Mouse (Mus musculus): ENCODE measurements around the gene Psmb2.
A peak's percentile ranks its signal among the peaks of the same experiment; 100 is the strongest.

Gene Psmb2

DNA sequence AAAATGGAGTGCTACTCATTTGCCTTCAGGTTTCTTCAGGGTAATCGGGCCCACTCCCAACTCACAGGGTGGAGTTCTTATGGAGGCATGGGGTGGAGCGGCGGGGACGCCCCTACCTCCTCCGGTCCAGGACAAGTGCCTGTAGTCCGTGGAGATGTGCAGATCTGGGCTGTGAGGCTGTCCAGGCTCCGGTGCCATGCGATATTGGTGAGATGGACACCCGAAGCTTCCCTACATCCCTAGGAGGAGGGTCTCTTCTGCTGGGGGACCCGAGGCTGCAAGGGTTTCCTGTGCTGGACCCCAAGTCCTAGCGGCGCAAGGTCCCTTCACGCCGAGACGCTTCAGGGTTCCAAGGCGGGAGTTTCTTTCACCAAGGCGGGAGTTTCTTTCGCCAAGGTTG is 54.7 kb downstream of the Psmb2 start:
- DNase-seq (ENCODE audit: low read depth, low spot score) = no peak

DNA sequence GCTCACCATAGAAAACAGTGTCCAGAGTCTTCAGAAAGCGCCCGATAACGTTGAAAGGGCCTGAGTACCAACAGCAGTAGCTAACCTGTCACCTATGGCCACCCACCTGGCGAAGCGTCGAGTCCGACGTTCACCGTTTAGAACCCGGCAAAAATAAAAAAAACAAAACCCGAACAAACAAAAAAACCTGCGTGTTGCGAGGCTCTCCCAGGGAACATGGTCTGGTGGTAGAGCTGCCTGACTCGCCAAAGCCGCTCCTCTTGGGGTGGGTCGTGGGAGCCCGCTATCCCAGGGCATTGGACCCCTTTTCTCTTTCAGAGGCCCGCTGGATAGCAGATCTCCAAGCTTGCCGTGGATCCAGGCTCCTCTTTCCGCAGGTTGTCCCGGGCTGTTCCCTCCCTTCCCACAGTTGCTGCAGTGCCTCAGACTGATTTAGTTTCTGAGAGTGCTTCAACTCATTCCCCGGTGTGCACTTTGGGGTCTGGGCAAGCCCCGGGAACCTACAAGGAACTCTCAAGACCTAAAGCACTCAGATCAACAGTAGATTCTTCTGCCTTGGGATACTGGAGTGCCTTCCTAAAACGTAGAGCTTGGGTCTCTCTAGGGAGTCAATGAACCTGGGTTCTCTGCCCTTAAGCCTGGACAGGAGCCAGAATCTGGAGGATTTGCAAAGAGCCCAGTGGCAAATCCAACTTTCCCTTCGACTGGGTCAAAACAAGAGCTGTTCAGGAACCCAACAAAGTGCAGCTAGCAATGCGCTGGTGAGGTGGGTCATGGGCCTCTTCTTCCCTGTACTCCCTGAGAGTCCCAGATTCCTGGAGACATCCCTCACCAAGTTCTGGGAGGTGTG is 55.3 kb downstream of the Psmb2 start:
- no peak for DNase-seq (ENCODE audit: low read depth, low spot score)

DNA sequence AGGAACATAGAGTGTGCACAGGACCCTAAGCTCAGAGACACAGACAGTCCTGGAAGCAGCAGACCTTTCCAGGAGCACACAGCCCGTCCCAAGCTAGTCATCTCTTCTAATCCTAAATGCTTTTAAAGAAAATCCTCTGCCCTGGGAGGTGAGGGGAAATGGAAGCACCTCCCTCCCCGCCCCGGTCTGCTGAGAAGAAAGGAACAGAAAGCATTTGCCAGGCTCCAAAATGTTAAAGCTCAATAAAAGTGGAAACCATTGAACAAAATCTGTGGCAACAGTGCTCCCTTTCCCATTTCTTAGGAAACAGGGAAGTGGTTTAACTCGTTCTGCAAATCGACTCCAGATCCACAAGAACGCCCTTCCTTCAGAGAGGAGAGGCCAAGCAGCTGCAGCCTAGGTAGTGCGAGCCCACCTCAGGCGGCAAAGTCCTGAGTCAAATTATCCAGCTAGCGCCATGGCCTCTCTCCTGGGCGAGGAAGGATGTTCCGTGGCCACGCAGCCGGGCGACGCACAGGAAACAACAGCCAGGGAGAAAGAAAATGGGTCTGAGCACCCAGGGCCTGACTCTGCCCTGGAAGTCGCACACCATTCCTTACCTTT is 56.7 kb downstream of the Psmb2 start:
- DNase-seq (ENCODE audit: low read depth, low spot score) = no peak

DNA sequence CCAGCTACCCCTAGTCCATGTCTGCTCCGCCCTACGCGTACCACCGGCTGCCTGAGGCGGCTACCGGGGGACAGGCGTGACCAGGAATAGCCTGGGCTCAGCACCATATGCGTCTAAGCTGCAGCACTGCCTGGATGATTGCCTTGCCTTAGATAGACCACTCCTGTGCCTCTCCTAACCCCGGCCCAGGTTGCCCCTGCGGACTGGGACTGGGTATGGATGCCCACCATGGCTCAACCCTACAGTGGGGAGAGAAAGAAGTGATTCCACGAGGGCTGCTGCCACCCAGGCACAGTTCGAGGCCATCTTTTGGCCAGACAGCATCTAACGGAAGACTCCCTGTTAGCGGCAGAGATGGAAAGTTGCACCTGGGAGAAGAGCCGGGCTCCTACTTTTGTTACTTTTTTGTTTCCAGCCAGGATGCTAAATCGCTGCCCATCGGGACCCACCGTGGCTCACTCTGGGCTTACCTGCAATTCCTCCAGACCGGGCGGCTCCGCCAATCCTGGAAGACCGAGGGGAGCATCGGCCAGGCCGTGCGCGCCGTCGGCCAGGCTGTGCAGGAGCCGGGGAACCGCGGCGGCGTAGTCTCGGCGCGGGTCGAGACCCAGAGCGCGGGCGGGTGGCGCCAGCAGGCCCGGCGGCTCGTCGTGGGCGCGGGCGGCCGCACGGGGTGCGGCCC is 57.4 kb downstream of the Psmb2 start:
- no peak for DNase-seq (ENCODE audit: low read depth, low spot score)

DNA sequence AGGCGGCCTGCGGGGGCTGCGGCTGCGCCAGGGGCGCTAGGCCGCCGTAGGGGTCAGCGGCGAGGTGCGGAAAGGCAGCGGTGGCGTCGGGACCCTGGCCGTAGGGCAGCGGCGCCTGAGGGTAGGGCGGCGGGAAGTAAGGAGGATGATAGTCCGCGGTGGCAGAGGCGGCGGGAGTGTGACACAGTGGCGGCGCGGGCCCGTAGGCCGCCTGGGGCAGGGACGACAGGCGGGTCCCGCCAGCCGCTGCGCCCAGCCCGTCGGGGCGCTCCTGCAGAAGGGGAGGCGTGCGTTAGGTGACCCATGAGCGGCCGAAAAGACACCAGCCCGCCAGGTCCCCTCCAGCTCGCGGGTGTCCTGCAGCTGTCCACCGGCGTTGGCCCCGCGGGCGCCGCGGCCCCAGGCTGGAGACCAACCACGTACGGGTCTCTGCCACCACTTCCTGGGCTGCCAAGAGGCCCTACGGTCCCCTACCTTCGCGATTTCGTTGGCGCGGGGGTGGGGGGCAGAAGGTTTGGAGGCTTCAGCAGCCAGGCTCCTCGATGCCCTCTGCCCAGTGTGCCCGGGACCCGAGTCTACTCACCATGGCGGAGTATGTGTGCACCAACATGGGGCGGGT is 58.1 kb downstream of the Psmb2 start:
- DNase-seq (ENCODE audit: low read depth, low spot score) = no peak

DNA sequence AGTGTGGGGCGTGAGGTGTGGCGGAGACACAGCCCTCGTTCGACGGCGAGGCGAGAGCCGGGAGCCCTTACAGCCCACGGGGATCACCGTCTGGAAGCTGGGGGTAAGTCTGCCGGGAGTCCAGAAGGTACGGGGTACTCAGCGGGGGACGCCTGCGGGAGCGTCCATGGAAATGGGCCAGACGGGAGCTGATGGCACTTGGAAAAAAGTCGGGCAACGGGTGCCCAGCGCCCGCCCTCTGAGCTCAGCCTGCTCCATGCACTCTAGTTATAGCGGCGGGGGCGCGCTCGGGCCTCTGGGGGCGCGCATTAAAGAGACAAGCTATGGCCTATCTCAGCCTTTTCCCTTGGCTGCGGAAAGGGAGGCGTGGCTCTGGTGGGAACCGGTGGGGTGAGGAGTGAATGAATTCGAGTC is 58.6 kb downstream of the Psmb2 start, which contains the start of gene Tfap2e:
Gene Tfap2e (minus strand): TSS at position 240 of the 414 bp plus-strand sequence.
- DNase-seq (ENCODE audit: low read depth, low spot score) = no peak

DNA sequence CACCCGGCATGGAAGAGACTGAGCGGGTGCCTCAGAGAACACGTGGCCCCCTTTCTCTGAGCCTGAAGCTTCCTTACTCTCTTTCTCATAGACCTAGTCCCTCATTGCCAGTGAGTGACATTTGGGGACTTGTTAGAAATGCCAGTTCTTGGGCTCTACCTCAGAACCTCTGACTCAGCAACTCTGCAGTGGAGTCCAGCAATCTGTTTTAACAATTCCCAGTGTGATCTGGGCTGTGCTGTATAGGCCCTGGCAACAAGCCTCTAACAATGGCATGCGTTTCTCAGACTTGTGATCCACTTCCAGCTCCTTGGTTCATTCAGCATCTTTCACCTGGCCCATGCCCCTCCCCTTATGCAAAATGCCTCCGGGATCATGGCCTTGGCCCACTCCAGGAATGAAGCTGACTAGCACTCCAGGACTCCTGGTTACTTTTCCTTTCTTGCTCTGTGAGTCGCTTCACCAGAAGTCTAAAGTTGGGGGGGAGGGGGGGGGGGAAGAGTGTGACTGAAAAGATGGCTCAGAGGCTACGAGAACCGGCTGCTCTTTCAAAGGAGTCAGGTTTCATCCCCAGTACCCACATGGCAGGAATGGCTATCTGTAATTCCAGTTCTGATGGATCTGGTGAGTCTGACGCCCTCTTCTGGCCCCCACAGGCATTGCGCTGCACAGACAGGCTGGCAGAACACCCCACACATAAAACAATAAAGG is 62.7 kb downstream of the Psmb2 start:
- DNase-seq (ENCODE audit: low read depth, low spot score) = no peak

DNA sequence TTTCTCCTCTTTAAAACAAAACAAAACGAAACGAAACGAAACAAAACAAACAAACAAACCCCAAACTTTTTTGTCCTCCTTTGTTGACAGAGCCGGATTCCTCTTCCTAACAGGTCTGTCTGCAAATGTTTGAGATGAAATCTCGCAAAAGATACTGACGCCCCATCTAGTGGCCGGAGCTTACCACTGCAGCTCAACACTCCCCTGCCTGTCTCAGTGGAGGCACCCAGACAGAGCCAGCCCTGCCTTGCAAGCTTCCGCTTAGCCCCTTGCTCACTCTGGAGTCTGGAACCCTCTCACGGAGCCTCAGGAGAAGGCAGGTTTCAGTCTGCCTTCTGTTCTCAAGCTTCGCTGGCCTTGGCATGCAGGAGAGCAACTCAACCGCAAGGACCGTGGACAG is 64.0 kb downstream of the Psmb2 start:
- DNase-seq (ENCODE audit: low read depth, low spot score) = peak; percentile 45

DNA sequence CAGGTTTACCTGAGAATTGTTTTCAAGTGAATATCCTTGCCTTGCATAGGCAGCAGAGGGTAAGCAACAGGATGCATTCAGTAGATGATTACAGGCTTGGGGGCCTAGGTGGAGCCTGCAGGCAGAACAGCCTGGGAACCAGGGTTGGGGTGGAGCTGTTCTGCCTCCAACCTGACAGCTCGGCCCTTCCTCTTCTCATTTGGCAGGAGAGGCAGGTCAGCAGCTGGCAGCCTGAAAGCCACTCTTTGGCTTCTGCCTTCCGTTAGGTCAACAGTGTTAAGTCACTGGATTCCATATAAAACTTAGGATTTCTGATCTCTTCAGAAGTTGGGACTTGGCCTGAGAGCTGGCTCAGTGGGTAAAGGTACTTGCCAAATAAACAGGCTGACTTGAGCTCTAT is 65.5 kb downstream of the Psmb2 start:
- no peak for DNase-seq (ENCODE audit: low read depth, low spot score)

DNA sequence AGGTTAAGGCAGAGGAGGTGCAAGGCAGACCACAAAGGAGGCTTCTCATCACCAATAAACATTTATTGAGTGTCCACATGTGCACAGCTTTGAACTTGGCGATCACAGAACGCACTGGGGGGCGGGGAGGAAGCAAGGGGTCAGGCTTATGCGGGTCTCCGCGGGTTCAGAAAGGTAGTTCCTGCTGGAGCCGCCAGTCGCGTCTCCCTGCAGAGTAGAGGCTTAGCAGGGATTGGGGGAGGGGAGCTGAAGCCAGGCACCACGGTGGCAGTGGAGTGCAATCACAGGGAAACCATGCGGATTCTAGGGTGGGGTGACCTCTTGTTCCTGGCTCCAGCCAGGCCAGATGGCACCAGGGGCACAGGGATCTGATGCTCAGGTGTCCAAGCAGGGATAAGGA is 66.3 kb downstream of the Psmb2 start:
- DNase-seq (ENCODE audit: low read depth, low spot score) = no peak

DNA sequence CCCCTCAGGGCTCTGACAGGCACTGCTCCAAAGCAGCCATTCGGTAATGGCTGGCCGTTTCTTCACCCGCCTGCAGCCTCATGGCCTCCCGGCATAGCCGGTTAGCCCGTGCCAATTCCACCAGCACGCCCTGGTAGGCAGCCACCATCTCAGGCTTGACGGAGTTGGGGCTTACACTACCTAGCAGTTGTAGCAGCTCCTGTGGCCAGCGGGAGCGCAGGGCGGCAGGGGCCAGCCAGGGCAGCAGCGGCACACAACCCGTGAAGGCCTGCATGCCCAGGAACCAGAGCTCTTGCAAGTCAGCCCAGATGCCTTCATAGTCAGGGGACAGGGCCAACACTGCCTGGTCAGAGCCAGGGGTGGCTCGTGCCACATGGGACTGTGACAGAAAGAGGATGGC is 67.4 kb downstream of the Psmb2 start:
- DNase-seq (ENCODE audit: low read depth, low spot score) = no peak

DNA sequence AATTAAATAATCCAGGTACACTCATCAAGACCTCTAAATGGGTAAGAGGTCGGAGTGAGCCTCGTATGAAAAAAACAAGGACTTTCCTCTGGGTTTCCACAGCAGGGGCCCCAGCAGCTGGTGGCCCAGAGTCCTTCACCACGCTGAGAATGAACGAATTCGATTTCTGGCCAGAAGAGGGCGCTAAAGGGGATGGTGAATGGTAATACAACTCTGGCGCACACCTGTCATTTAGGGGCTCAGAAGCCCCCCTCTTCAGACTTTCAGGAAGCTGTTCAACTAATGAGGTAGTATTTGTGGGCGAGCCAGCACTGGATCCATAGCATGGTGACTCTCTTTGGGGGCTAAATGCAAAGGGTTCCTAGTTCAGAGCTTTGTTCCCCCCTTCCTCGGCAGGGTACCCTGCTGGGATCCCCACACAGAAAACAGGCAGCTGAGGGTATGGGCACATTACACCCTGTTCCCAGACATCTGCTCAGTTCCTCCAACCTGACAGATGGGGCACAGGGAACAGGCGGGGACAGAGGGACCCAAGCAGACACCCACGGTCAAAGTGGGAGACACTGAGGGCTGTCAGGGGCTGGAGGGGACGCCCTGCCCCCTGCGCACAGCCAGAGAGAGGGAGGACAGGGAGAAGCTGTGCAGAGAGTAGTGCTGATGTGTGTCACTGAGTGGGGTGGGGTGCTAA is 68.2 kb downstream of the Psmb2 start:
- no peak for DNase-seq (ENCODE audit: low read depth, low spot score)

DNA sequence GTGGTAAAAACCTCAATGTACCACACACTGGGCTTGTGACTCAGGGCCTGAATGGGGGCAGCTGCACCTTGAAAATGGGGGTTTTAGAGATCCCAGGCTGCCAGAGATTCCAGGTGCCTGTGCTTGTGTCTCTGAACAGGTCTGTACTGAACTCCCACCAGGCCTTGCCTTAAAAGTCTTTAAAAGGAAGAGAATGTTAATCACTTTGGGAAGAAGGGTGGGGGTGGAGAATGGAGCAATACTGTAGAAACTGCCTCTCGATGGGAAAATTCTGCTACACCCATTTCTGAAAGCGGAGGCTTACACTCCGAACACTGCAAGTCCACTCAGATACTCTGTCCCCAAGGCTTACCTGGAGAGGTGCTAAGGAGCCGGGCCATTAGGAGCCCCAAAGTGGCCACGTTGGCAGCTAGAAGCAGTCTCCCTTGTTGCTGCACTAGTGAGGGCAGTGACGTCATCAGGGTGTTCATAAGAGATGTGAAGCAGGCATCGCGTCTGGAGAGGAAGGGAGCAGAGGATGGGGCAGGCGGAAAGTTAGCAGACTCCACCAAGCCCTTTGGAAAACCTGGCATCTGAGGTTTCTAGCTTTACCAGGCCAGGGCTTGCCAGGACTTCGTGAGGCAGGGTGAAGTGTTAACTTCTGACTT is 68.9 kb downstream of the Psmb2 start:
- DNase-seq (ENCODE audit: low read depth, low spot score) = no peak

DNA sequence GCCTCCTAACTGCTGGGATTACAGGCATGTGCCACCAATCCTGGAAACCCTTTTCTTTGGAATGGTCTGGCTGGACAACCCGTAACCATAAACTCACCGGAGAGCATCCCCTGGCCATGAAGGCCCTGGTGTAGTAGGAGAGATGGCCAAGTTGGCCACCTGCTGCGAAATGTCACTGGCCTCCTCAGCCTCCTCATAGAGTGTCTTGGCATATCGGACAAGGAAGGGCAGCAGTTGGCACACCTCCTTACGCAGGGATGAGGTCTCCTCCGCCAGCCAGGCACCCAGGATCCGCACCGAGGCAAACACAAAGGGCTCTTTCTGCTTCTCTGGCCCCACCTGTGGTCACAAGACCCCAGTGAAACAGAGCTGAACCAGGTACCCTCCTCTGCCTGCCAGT is 71.0 kb downstream of the Psmb2 start:
- DNase-seq (ENCODE audit: low read depth, low spot score) = no peak

DNA sequence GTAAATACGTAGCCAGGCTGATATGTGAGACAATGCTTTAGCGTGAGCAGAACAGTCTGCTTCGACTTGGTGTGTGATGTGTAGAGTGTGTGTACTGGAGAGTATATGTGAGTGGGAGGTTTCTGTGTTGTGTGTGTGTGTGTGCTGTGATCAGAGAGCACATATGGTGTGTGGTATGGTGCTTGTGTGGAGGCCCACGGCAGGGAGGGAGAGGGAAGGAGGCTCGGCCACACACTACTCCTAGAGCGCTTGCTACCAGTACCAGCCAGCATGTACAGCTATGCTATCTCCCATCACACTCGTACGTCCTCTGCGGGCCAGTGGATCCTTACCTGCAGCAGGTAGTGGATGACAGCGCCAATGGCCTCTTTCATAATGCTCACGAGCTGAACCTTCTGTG is 72.1 kb downstream of the Psmb2 start:
- no peak for DNase-seq (ENCODE audit: low read depth, low spot score)

DNA sequence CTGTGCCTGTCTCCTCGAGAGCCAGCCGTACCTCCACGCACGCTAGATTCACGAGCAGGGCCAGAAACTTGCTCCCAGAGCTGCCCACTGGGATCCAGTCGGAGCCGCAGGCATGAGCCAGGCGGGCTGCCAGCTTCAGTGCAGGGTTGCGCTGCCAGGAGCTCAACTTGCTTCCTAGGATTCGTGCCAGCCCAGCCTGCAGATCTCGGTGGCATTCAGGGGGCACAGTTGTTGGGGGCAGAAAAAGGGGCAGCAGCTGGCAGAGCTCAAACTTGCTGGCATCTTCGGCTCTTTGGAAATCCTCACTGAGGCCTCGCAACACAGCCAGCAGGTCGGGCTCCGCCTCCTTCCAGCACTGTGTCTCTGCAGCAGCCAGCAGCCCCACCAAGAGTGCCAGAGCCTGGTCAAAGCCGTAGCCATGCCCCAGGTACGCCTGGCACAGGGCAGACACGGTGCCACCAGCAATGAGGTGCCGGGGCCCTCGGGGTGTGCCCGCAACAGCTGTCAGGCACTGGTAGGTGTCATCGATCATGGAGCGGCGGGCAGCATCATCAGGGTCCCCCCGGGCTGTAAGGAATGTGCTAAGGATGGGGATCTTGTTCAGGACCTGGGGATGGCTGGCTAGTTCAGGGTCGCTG is 72.7 kb downstream of the Psmb2 start:
- DNase-seq (ENCODE audit: low read depth, low spot score) = no peak

DNA sequence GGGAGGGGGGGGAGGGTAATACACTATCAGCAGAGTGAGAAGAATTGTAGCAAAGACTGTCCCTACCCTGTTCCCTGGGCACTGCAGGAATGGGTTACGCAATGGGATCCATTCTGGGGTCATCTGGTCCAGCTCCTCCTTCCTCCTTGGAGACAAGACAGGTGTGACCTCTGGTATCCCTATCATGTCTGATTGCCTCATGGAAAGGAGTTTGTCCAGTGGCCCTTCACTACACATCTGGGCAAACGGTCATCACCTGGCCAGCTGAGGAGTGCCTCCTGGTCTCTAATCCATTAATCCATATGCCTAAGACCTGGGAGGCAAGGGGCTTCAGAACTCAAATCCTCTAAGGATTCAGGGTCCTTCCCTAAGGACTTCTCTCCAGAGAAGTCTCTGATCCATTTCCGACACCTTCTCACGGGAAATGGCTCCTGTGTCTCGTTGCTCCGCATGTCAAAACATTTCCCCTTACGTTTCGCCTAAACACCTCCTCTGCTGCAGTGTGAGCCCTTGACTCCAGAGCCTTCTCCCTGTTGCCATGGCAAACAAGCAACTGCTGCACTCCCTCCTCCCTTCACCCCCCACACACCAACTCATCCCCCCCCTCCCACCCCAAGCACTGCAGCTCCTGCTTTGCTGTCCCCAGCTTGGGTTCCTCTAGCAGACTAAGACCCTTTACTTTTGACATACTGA is 73.6 kb downstream of the Psmb2 start:
- DNase-seq (ENCODE audit: low read depth, low spot score) = no peak

DNA sequence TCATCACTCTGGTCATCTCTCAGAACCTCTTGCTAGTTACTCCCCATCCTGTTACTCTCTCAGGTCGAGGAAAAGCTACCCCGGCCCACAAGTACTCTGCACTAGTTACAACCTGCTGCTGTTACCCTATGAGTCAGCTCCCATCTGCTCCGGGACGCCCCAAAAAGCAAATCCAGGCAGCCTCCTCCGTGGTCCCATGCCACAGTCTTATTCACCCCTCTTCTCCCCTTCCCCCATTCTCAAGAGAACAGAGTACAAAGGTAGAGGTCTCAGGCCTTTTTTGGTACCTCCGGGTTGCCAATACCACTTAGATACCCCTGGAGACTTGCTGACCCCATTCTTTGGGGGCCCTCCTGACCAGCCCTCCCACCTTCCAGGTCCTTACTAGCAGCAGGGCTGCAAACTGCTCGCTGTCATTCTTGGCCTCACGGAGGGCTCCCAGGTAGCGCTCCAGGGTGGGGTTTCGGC is 74.2 kb downstream of the Psmb2 start:
- DNase-seq (ENCODE audit: low read depth, low spot score) = no peak

DNA sequence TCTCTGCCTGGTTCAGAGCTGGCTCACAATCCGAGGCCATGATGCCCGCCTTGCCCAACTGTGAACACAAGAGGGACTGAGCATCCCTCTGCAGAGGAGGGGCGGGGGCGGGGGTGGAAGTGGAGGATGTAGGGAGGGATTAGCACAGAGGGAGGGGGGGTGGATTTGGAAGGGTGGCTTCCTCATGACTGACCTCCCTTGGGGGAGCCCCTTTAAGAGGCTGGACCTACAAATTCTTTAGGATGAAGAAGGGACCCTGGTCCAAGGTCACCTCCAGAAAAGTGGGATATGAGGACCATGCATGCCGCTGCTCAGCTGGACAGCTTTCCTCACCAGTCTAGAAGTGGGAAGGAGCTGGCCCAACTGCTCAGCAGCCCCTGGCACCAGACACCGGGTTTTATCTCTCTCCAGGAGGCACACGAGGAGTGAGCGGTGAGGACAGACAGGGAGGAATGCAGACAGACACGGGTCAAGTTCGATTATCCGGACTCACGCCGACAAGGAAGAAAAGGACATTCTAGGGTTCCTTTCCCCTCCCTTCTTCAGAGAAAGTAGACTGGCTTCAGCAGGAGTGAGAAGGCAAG is 74.7 kb downstream of the Psmb2 start:
- DNase-seq (ENCODE audit: low read depth, low spot score) = peak; percentile 38

All from retina, adult 2 months (tissue).